Mouse (Mus musculus) G1E (cell line): ENCODE measurements at regions not wholly inside any gene's neighbourhood (a gene's known extent, or its start where the extent isn't known, plus 50 kb on each side); places are given as distances from the start of the nearest gene placed in this dataset.

Source experiments
- ATAC-seq: 2 replicates; pipeline ENCODE4 v1.8.0; 2016; ENCODE audit warnings: mild to moderate bottlenecking; ENCODE audit not compliant: insufficient number of reproducible peaks, poor library complexity, low FRiP score, severe bottlenecking; ENCODE audit errors: extremely low read depth
- DNase-seq: peaks from one replicate; pipeline ENCODE4 v3.0.0; 2012; ENCODE audit warnings: low spot score
- H3K27me3 ChIP-seq: 2 replicates; pipeline ENCODE4 v1.6.1; 2012; ENCODE audit warnings: mild to moderate bottlenecking, low read length, inconsistent platforms; ENCODE audit not compliant: insufficient read depth
- H3K36me3 ChIP-seq: replicated peaks from 2 replicates; pipeline ENCODE3; 2012; ENCODE audit warnings: mild to moderate bottlenecking, inconsistent platforms
- H3K4me1 ChIP-seq: 2 replicates; pipeline ENCODE4 v1.6.1; 2012; ENCODE audit warnings: low read depth, low read length, inconsistent platforms, mixed read lengths; ENCODE audit not compliant: insufficient read depth
- H3K4me3 ChIP-seq: 2 replicates; pipeline ENCODE4 v1.5.1; 2012; ENCODE audit warnings: low read depth, mild to moderate bottlenecking, inconsistent platforms, low read length, moderate library complexity, mixed read lengths
- H3K9me3 ChIP-seq: replicated peaks from 2 replicates; pipeline ENCODE4 v1.6.1; 2012; ENCODE audit warnings: inconsistent platforms
- CTCF ChIP-seq: IDR thresholded peaks from 2 replicates; pipeline ENCODE4 v1.5.1; 2012; ENCODE audit warnings: low read depth, low read length, inconsistent platforms, mixed read lengths
- GATA1 ChIP-seq: IDR thresholded peaks from 2 replicates; pipeline ENCODE4 v1.6.1; 2012; ENCODE audit warnings: borderline replicate concordance, low read length, inconsistent platforms, mixed read lengths
- GATA2 ChIP-seq: IDR thresholded peaks from 2 replicates; pipeline ENCODE4 v1.6.1; 2012; ENCODE audit warnings: low read depth, low read length, inconsistent platforms, borderline replicate concordance
- POLR2AphosphoS5 ChIP-seq: IDR thresholded peaks from 2 replicates; pipeline ENCODE4 v1.6.1; 2012; ENCODE audit warnings: low read depth, low read length, inconsistent platforms; ENCODE audit not compliant: insufficient replicate concordance
- TAL1 ChIP-seq: conservative IDR thresholded peaks from 2 replicates; pipeline ENCODE4 v1.6.1; 2012; ENCODE audit warnings: low read depth, low read length, inconsistent platforms, mixed read lengths

GRCm38 (mm10) chr8:25439971-25440370, 615.8 kb upstream of the Adam5 start:
- TF ChIP-seq GATA2 (no peak), CTCF (no peak), POLR2AphosphoS5 (no peak), GATA1 (no peak), TAL1 (no peak)
- ATAC-seq (no peak), DNase-seq (no peak)
- no peaks in the 10 kb centered on the region for H3K36me3 ChIP-seq
- peaks cover 30% of the 10 kb centered on the region for H3K4me1 ChIP-seq
- no peak overlapping the region; the same call in 1 of the 2 replicates for H3K4me3 ChIP-seq
- H3K9me3 ChIP-seq = no peaks in the 10 kb centered on the region
- H3K27me3 ChIP-seq = peaks cover 11% of the 10 kb centered on the region

GRCm38 (mm10) chr8:25438021-25438620, 614.0 kb upstream of the Adam5 start:
- ATAC-seq (no peak), DNase-seq (no peak)
- Histone ChIP-seq H3K9me3 (no peaks in the 10 kb centered on the region), H3K36me3 (no peaks in the 10 kb centered on the region), H3K4me1 (peaks cover 17% of the 10 kb centered on the region), H3K27me3 (peaks cover 13% of the 10 kb centered on the region), H3K4me3 (no peak overlapping the region)
- TF ChIP-seq GATA1 = no peak

DNA sequence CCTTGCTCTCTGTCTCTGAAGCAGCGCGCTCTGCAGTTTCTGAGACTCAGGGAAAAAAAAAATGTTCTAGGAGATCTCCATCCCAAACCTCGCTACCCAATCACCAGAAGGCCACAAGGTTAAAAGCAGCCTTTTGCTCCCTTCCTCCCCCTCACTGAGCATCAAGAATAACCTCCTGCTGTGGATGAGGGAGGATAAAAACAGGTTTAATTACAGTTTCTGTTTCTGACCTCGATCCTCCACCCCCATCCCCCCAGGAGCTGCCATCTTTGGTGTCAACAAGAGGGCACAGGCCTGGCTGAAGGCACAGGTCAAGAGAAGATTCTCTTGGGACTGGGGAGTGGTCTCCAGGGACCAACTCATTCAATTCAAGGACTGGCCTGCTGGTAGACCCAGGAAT, 613.0 kb upstream of the Adam5 start:
- H3K4me1 ChIP-seq = peaks cover 17% of the 10 kb centered on the region
- no peaks in the 10 kb centered on the region for H3K9me3 ChIP-seq
- no peak for ATAC-seq
- peaks cover 13% of the 10 kb centered on the region for H3K27me3 ChIP-seq
- no peaks in the 10 kb centered on the region for H3K36me3 ChIP-seq
- no peak for TF ChIP-seq GATA2
- TF ChIP-seq GATA1 = no peak
- TF ChIP-seq CTCF = no peak
- TF ChIP-seq TAL1 = no peak
- no peak for TF ChIP-seq POLR2AphosphoS5
- H3K4me3 ChIP-seq = no peak overlapping the region
- no peak for DNase-seq

- Histone ChIP-seq H3K4me3 (no peak overlapping the region), H3K27me3 (peaks cover 6% of the 10 kb centered on the region; the same call in 1 of the 2 replicates), H3K36me3 (no peaks in the 10 kb centered on the region), H3K9me3 (no peaks in the 10 kb centered on the region), H3K4me1 (peaks cover 39% of the 10 kb centered on the region)
- TF ChIP-seq CTCF = no peak
- TF ChIP-seq TAL1 = peak; percentile 72
- TF ChIP-seq GATA2 = no peak
- TF ChIP-seq POLR2AphosphoS5 = no peak
- ATAC-seq = peak; percentile 77
- DNase-seq = no peak
Measured at GRCm38 (mm10) chr8:25430552-25430951, 606.4 kb upstream of the Adam5 start.

DNA sequence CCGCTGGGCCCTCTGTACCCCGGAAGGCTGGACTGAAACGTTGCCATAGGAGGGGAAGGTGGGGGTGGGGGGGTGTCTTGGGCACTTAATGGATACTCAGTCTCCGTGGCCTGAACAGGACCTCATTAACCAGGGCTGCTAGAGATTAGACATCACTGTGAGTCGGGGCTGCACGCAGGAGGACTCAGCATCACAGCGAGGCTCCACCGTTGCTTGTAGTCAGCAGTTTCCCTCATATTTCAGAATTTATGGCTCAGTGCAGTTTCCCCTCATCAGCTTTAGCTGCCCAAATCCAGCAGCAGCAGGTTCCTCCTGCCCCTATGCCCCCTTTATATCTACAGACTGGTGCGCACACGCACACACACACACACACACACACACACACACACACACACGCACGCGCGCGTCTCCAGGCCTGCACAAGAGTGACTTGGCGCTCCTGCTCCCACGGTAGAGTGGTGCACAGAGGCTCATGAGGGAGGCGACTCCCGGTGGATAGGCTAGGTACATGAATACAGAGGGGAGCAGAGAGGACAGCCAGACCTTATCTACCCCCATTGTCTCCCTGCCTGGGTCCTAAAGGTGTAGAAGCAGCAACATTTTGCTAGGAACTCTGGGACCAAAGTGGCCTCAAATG, 605.8 kb upstream of the Adam5 start:
- Histone ChIP-seq H3K36me3 (no peaks in the 10 kb centered on the region), H3K27me3 (peaks cover 9% of the 10 kb centered on the region; the same call in 1 of the 2 replicates), H3K4me3 (peak overlapping the region; percentile 38; the same call in 1 of the 2 replicates), H3K4me1 (peaks cover 39% of the 10 kb centered on the region), H3K9me3 (no peaks in the 10 kb centered on the region)
- TF ChIP-seq GATA1 = no peak
- no peak for TF ChIP-seq CTCF
- no peak for TF ChIP-seq TAL1
- TF ChIP-seq GATA2 = no peak
- no peak for TF ChIP-seq POLR2AphosphoS5
- no peak for DNase-seq
- ATAC-seq = no peak

- Histone ChIP-seq H3K27me3 (peaks cover 7% of the 10 kb centered on the region; the same call in 1 of the 2 replicates), H3K4me1 (peaks cover 43% of the 10 kb centered on the region), H3K36me3 (no peaks in the 10 kb centered on the region), H3K4me3 (no peak overlapping the region), H3K9me3 (no peaks in the 10 kb centered on the region)
- TF ChIP-seq GATA2 = no peak
- no peak for TF ChIP-seq POLR2AphosphoS5
- TF ChIP-seq CTCF = no peak
- no peak for ATAC-seq
- DNase-seq = no peak
Measured at GRCm38 (mm10) chr8:25428761-25429160, 604.6 kb upstream of the Adam5 start.
